Mouse (Mus musculus) retina, adult 2 months (tissue): ENCODE results near the gene Gpr108.

ENCODE experiments used
- DNase-seq: peaks from one replicate; pipeline ENCODE4 v3.0.0-alpha.2; 2012; ENCODE audit warnings: low read depth, low spot score

Gpr108 gene

DNA sequence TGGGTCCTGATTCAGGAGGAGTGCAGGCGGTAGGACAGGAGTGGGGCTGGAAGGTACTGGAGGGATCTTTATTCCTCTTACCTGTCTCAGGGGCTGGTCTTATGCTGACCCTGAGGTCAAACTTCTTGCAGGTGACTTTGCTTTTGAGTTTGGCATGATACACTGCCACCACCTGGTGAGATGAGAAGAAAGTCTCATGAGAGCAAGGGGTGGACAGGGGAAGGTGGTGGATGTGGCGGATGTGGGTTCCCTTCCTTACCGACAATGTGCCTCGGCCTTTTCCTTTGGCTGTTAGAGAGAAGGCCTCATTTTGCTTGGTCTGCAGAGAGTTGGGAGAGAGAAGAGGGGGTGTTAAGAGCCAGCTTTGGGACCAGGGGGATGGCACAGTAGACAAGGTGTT is 38.9 kb downstream of the Gpr108 start:
- no peak for DNase-seq

DNA sequence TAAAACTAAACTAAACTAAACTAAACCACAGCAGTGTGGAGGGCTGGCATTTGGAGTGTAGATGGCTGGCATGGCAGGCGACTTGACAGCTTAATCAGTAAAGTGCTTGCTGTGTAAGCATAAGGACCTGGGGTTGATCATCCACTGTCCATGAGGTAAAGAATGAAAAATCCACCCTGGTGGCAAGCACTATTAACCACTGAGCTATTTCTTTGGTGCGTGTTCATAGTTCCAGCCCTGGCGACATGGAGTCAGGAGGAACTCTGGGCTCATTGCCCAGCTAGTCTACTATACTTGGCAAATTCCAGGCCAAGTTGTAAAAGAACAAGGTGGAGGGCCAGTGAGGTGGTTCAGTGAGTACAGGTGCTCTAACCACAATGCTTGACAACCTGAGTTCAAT is 40.3 kb downstream of the Gpr108 start:
- no peak for DNase-seq

GRCm38 (mm10) chr17:57201841-57202724 is 46.2 kb downstream of the Gpr108 start:
- no peak for DNase-seq

DNA sequence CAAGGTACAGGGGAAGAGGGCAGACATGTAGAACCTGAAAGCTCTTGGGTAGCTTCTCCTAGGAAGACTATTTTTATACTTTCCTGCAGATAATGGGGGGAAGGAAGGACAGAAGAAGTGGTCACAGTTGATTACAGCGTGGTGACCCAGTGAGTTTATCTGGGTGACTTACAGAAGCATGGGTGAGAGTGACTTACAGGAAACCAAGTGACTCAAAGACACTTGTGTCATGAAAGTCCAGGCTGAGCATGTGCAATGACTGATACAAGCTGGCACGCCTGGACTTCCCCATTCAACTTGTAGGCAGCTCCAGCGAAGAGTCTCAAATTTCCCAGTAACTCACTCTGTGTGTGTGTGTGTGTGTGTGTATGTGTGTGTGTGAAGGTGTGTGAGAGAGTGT is 50.0 kb downstream of the Gpr108 start:
- DNase-seq = no peak

DNA sequence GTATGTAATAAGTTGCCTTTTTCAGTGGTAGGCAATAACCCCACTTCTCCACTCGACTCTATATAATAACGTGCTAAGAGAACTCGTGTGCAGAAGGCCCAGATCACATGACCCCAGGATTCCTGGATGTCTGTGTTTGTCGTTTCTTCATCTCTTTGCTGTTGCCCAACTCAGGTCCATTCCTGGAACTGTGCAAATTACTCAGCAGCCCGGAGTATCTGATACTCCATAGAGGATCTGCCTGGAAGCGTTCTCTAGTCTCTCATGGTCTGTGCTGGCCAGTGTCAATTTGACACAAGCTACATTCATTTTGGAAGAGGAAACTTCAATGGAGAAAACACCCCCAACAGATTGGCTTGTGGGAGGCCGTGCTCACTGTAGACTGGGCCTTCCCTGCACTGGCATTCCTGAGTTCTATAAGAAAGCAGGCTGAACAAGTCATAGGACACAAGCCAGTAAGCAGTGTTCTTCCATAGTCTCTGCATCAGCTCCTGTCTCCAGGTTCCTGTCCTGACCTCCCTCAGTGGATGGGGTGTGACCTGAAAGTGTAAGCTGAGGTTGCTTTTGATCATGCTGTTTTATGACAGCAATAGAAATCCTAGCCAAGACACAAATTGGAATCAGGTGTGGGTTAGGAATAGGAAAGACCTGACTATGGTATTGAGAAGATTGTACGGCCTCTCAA is 52.8 kb downstream of the Gpr108 start:
- no peak for DNase-seq

- no peak for DNase-seq
Measured at GRCm38 (mm10) chr17:57194771-57195170, 53.5 kb downstream of the Gpr108 start.

DNA sequence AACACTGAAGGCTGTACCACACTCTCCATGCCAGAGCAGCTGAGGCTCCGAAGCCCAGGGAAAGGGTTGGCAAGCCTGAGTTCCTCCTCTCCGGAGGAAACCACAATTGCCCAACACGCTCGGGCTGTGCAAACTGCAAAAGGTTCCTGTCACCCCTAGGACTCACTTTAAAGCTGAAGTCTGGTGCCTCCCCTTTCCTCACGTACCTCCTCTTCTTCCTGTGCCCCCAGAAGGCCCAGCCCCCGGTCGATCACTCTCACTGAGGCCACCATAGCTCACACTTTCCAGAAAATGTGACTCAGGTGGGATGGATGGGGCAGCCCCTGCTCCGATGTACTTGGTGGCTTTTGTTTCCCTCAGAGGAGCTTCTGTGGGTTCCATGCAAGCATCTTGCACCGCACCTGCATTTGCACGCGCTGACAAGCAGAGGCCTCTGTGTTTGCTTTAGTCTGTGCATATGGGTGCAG is 54.2 kb downstream of the Gpr108 start, which contains the start of gene Tnfsf14:
TSS of gene Tnfsf14 (minus strand) at position 137 of the 467 bp plus-strand sequence.
- no peak for DNase-seq

GRCm38 (mm10) chr17:57188510-57189192 is 59.6 kb downstream of the Gpr108 start:
- DNase-seq = no peak

DNA sequence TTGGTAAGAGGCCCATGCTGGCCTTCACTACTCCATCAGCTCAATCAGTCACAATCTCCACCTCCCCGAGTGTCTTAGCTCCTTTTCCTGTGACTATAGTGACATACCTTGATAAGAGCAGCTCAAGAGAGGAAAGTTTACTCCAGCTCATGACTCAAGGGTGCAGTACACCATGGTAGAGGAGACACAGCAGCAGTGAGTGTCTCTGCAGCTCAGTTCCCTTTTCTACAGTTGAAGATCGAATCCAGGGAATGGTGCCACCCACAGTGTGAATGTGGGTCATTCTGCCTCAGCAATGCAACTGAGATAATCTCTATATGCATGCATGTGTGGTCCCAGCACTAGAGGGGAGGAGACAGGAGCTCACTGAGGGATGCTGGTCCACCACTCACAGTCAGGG is 62.6 kb downstream of the Gpr108 start:
- DNase-seq = no peak
